Mouse (Mus musculus): ENCODE measurements around the gene Dlg2. TPM values are rescaled to one million over a fixed set of nuclear protein-coding genes. Genes with fewer than 3 reads are reported as not detected.

The Dlg2 gene
- polyA plus RNA-seq, 1 experiment from 2014 or later: 0.51 TPM

GRCm38 (mm10) chr7:91423784-91424183, 947.3 kb downstream of the Dlg2 start:
- WGBS (ENCODE audit: insufficient replicate concordance): 64% methylated on average over 4 of the region's 4 CpGs

GRCm38 (mm10) chr7:91429712-91430275, 953.3 kb downstream of the Dlg2 start:
- Histone ChIP-seq H3K36me3 (ENCODE audit: control insufficient read depth, insufficient read depth) (no peaks in the 10 kb centered on the region), H3K9ac (ENCODE audit: low read depth, low read length) (no peak overlapping the region), H3K4me3 (ENCODE audit: low read depth, low read length) (no peak overlapping the region), H3K4me2 (ENCODE audit: low read depth, low read length) (no peak overlapping the region), H3K9me3 (replicated peaks; ENCODE audit: control insufficient read depth, low read length) (no peaks in the 10 kb centered on the region), H3K27ac (ENCODE audit: low read length) (no peak overlapping the region), H3K4me1 (ENCODE audit: control insufficient read depth, low read depth, low read length) (no peaks in the 10 kb centered on the region), H3K27me3 (ENCODE audit: control insufficient read depth, insufficient read depth, low read depth, low read length) (no peaks in the 10 kb centered on the region)
- 58% methylated on average over 5 of the region's 5 CpGs for WGBS (ENCODE audit: insufficient replicate concordance)
- no peak for ATAC-seq (ENCODE audit: low read depth)

More at GRCm38 (mm10) chr7:91423784-91424183, 947.3 kb downstream of the Dlg2 start:
- no peaks in the 10 kb centered on the region for H3K27me3 ChIP-seq (ENCODE audit: control insufficient read depth, insufficient read depth, low read depth, low read length)
- no peak for ATAC-seq (ENCODE audit: low read depth)
- H3K9me3 ChIP-seq (replicated peaks; ENCODE audit: control insufficient read depth, low read length): no peaks in the 10 kb centered on the region
- no peaks in the 10 kb centered on the region for H3K36me3 ChIP-seq (ENCODE audit: control insufficient read depth, insufficient read depth)
- no peak overlapping the region for H3K27ac ChIP-seq (ENCODE audit: low read length)
- H3K9ac ChIP-seq (ENCODE audit: low read depth, low read length): no peak overlapping the region
- H3K4me1 ChIP-seq (ENCODE audit: control insufficient read depth, low read depth, low read length): no peaks in the 10 kb centered on the region
- H3K4me3 ChIP-seq (ENCODE audit: low read depth, low read length): no peak overlapping the region
- no peak overlapping the region for H3K4me2 ChIP-seq (ENCODE audit: low read depth, low read length)

GRCm38 (mm10) chr7:91431594-91432240, 955.2 kb downstream of the Dlg2 start:
- no peak for ATAC-seq (ENCODE audit: low read depth)
- Histone ChIP-seq H3K27ac (ENCODE audit: low read length) (no peak overlapping the region), H3K27me3 (ENCODE audit: control insufficient read depth, insufficient read depth, low read depth, low read length) (no peaks in the 10 kb centered on the region), H3K9ac (ENCODE audit: low read depth, low read length) (no peak overlapping the region), H3K4me3 (ENCODE audit: low read depth, low read length) (no peak overlapping the region), H3K36me3 (ENCODE audit: control insufficient read depth, insufficient read depth) (no peaks in the 10 kb centered on the region), H3K4me2 (ENCODE audit: low read depth, low read length) (no peak overlapping the region), H3K4me1 (ENCODE audit: control insufficient read depth, low read depth, low read length) (no peaks in the 10 kb centered on the region), H3K9me3 (replicated peaks; ENCODE audit: control insufficient read depth, low read length) (no peaks in the 10 kb centered on the region)
- WGBS (ENCODE audit: insufficient replicate concordance): 38% methylated on average over 11 of the region's 11 CpGs

- H3K4me3 ChIP-seq (ENCODE audit: low read depth, low read length): no peak overlapping the region
- H3K9me3 ChIP-seq (replicated peaks; ENCODE audit: control insufficient read depth, low read length): no peaks in the 10 kb centered on the region
- WGBS (ENCODE audit: insufficient replicate concordance): 70% methylated on average over 4 of the region's 4 CpGs
- no peaks in the 10 kb centered on the region for H3K27me3 ChIP-seq (ENCODE audit: control insufficient read depth, insufficient read depth, low read depth, low read length)
- H3K36me3 ChIP-seq (ENCODE audit: control insufficient read depth, insufficient read depth): no peaks in the 10 kb centered on the region
- no peaks in the 10 kb centered on the region for H3K4me1 ChIP-seq (ENCODE audit: control insufficient read depth, low read depth, low read length)
- H3K27ac ChIP-seq (ENCODE audit: low read length): no peak overlapping the region
- H3K9ac ChIP-seq (ENCODE audit: low read depth, low read length): no peak overlapping the region
- no peak overlapping the region for H3K4me2 ChIP-seq (ENCODE audit: low read depth, low read length)
- ATAC-seq (ENCODE audit: low read depth): no peak
Observed at GRCm38 (mm10) chr7:91432563-91432962, 956.1 kb downstream of the Dlg2 start.

GRCm38 (mm10) chr7:91434739-91435138, 958.3 kb downstream of the Dlg2 start:
- Histone ChIP-seq H3K4me2 (ENCODE audit: low read depth, low read length) (no peak overlapping the region), H3K27me3 (ENCODE audit: control insufficient read depth, insufficient read depth, low read depth, low read length) (no peaks in the 10 kb centered on the region), H3K27ac (ENCODE audit: low read length) (no peak overlapping the region), H3K9me3 (replicated peaks; ENCODE audit: control insufficient read depth, low read length) (no peaks in the 10 kb centered on the region), H3K9ac (ENCODE audit: low read depth, low read length) (no peak overlapping the region), H3K36me3 (ENCODE audit: control insufficient read depth, insufficient read depth) (no peaks in the 10 kb centered on the region), H3K4me3 (ENCODE audit: low read depth, low read length) (no peak overlapping the region), H3K4me1 (ENCODE audit: control insufficient read depth, low read depth, low read length) (no peaks in the 10 kb centered on the region)
- ATAC-seq (ENCODE audit: low read depth): no peak
- WGBS (ENCODE audit: insufficient replicate concordance): 59% methylated on average over 5 of the region's 5 CpGs

- H3K36me3 ChIP-seq (ENCODE audit: control insufficient read depth, insufficient read depth): no peaks in the 10 kb centered on the region
- no peak overlapping the region for H3K9ac ChIP-seq (ENCODE audit: low read depth, low read length)
- H3K4me1 ChIP-seq (ENCODE audit: control insufficient read depth, low read depth, low read length): no peaks in the 10 kb centered on the region
- no peaks in the 10 kb centered on the region for H3K27me3 ChIP-seq (ENCODE audit: control insufficient read depth, insufficient read depth, low read depth, low read length)
- no peaks in the 10 kb centered on the region for H3K9me3 ChIP-seq (replicated peaks; ENCODE audit: control insufficient read depth, low read length)
- no peak overlapping the region for H3K4me3 ChIP-seq (ENCODE audit: low read depth, low read length)
- ATAC-seq (ENCODE audit: low read depth): no peak
- 55% methylated on average over 6 of the region's 6 CpGs for WGBS (ENCODE audit: insufficient replicate concordance)
- no peak overlapping the region for H3K4me2 ChIP-seq (ENCODE audit: low read depth, low read length)
- H3K27ac ChIP-seq (ENCODE audit: low read length): no peak overlapping the region
Observed at GRCm38 (mm10) chr7:91440326-91440725, 963.9 kb downstream of the Dlg2 start.

- no peak overlapping the region for H3K4me3 ChIP-seq (ENCODE audit: low read depth, low read length)
- no peak overlapping the region for H3K4me2 ChIP-seq (ENCODE audit: low read depth, low read length)
- no peaks in the 10 kb centered on the region for H3K4me1 ChIP-seq (ENCODE audit: control insufficient read depth, low read depth, low read length)
- no peak for ATAC-seq (ENCODE audit: low read depth)
- H3K9me3 ChIP-seq (replicated peaks; ENCODE audit: control insufficient read depth, low read length): no peaks in the 10 kb centered on the region
- no peaks in the 10 kb centered on the region for H3K27me3 ChIP-seq (ENCODE audit: control insufficient read depth, insufficient read depth, low read depth, low read length)
- no peak overlapping the region for H3K9ac ChIP-seq (ENCODE audit: low read depth, low read length)
- WGBS (ENCODE audit: insufficient replicate concordance): 50% methylated on average over 11 of the region's 11 CpGs
- H3K36me3 ChIP-seq (ENCODE audit: control insufficient read depth, insufficient read depth): no peaks in the 10 kb centered on the region
- H3K27ac ChIP-seq (ENCODE audit: low read length): no peak overlapping the region
Observed at GRCm38 (mm10) chr7:91442447-91443376, 966.2 kb downstream of the Dlg2 start.

- Histone ChIP-seq H3K27ac (ENCODE audit: low read length) (no peak overlapping the region), H3K9me3 (replicated peaks; ENCODE audit: control insufficient read depth, low read length) (no peaks in the 10 kb centered on the region), H3K27me3 (ENCODE audit: control insufficient read depth, insufficient read depth, low read depth, low read length) (no peaks in the 10 kb centered on the region), H3K36me3 (ENCODE audit: control insufficient read depth, insufficient read depth) (no peaks in the 10 kb centered on the region), H3K4me3 (ENCODE audit: low read depth, low read length) (no peak overlapping the region), H3K9ac (ENCODE audit: low read depth, low read length) (no peak overlapping the region), H3K4me1 (ENCODE audit: control insufficient read depth, low read depth, low read length) (no peaks in the 10 kb centered on the region), H3K4me2 (ENCODE audit: low read depth, low read length) (no peak overlapping the region)
- ATAC-seq (ENCODE audit: low read depth): no peak
- 47% methylated on average over 5 of the region's 5 CpGs for WGBS (ENCODE audit: insufficient replicate concordance)
Observed at GRCm38 (mm10) chr7:91443377-91443714, 966.9 kb downstream of the Dlg2 start.

- ATAC-seq (ENCODE audit: low read depth): no peak
- no peak overlapping the region for H3K9ac ChIP-seq (ENCODE audit: low read depth, low read length)
- H3K27ac ChIP-seq (ENCODE audit: low read length): no peak overlapping the region
- 44% methylated on average over 3 of the region's 3 CpGs for WGBS (ENCODE audit: insufficient replicate concordance)
- no peak overlapping the region for H3K4me2 ChIP-seq (ENCODE audit: low read depth, low read length)
- no peaks in the 10 kb centered on the region for H3K27me3 ChIP-seq (ENCODE audit: control insufficient read depth, insufficient read depth, low read depth, low read length)
- no peak overlapping the region for H3K4me3 ChIP-seq (ENCODE audit: low read depth, low read length)
- no peaks in the 10 kb centered on the region for H3K9me3 ChIP-seq (replicated peaks; ENCODE audit: control insufficient read depth, low read length)
- no peaks in the 10 kb centered on the region for H3K4me1 ChIP-seq (ENCODE audit: control insufficient read depth, low read depth, low read length)
- no peaks in the 10 kb centered on the region for H3K36me3 ChIP-seq (ENCODE audit: control insufficient read depth, insufficient read depth)
Observed at GRCm38 (mm10) chr7:91443913-91444312, 967.4 kb downstream of the Dlg2 start.

All from liver, embryonic 16.5 days (tissue).